ENCODE assay signal across 22 mouse cellular contexts in genomic region chr6:98850906-98851305, GRCm38 (mm10).
"Had no signal": no experiment of that assay in that cellular context is flagged by ENCODE, and none has a peak within 500 bp of the region (broad histone marks: within the 10 kb centered on the region; RNA-seq: fewer than 3 reads in every experiment).

No protein-coding gene starts in this region.

- H3K4me2 ChIP-seq: kidney, embryonic 15.5 days; limb, embryonic 13.5 days; liver, embryonic 12.5 days; liver, embryonic 15.5 days; lung, embryonic 15.5 days; midbrain, embryonic 11.5 days had no signal

- ATAC-seq: liver, embryonic 12.5 days had no signal

- H3K4me3 ChIP-seq: kidney, embryonic 15.5 days; limb, embryonic 10.5 days; limb, embryonic 13.5 days; liver, embryonic 12.5 days; liver, embryonic 15.5 days; lung, embryonic 15.5 days had no signal

- H3K36me3 ChIP-seq: kidney, embryonic 15.5 days; limb, embryonic 10.5 days; limb, embryonic 13.5 days; liver, embryonic 12.5 days; liver, embryonic 15.5 days; lung, embryonic 15.5 days had no signal

- H3K27me3 ChIP-seq: kidney, embryonic 15.5 days; limb, embryonic 13.5 days; liver, embryonic 12.5 days; liver, embryonic 15.5 days; lung, embryonic 15.5 days had no signal

- H3K27ac ChIP-seq: kidney, embryonic 15.5 days; limb, embryonic 10.5 days; limb, embryonic 13.5 days; liver, embryonic 12.5 days; liver, embryonic 15.5 days; lung, embryonic 15.5 days; stomach, postnatal 0 days had no signal

- H3K4me1 ChIP-seq: kidney, embryonic 15.5 days; liver, embryonic 12.5 days; liver, embryonic 15.5 days had no signal

- H3K9me3 ChIP-seq: kidney, embryonic 15.5 days; limb, embryonic 10.5 days; limb, embryonic 13.5 days; liver, embryonic 12.5 days; liver, embryonic 15.5 days; lung, embryonic 15.5 days had no signal

- DNase-seq: kidney, adult 8-10 months; kidney, postnatal 10 days; kidney, postnatal 36 days; liver; lung, adult 18-20 months; lung, postnatal 14 days; lung, postnatal 4 days; midbrain, embryonic 14.5 days; right cerebral cortex, adult 18-20 months; right cerebral cortex, postnatal 14 days; right cerebral cortex, postnatal 4 days; thymus, adult 2 months; thymus, postnatal 14 days; thymus, postnatal 4 days had no signal

- H3K9ac ChIP-seq: kidney, embryonic 15.5 days; limb, embryonic 13.5 days; liver, embryonic 12.5 days; liver, embryonic 15.5 days; lung, embryonic 15.5 days had no signal
